Mouse (Mus musculus) heart, embryonic 14.5 days (tissue): ENCODE data around the gene Pilrb2. TPM values are rescaled to one million over a fixed set of nuclear protein-coding genes. Genes with fewer than 3 reads are reported as not detected.
"Not testable (repeated sequence)": the region's sequence is repeated elsewhere in the genome, so short reads cannot be mapped to it uniquely, and the experiment has no call there.

ENCODE experiments used
- ATAC-seq: fragments of 200-750 bp; cut with Nextera tagmentation; 2 replicates; pipeline ENCODE4 v1.8.0; 2017; ENCODE audit warnings: low read depth, moderate TSS enrichment; ENCODE audit not compliant: insufficient number of reproducible peaks, insufficient read depth, low FRiP score
- H3K27ac ChIP-seq, 2 experiments: fragments of 200-500 bp in 1 of 2; fragments of 300-500 bp in 1 of 2; sonication (generic) in 1 of 2; replicated peaks in 1 of 2; 2 replicates each; pipeline ENCODE4 v1.5.1; 2012 to 2014; ENCODE audit warnings: low read depth in 2 of 2, low read length in 2 of 2, control low read depth in 1 of 2, mild to moderate bottlenecking in 1 of 2, mixed read lengths in 1 of 2; ENCODE audit not compliant: control insufficient read depth in 1 of 2, insufficient read depth in 1 of 2
- H3K27me3 ChIP-seq: fragments of 300-500 bp; sonication (generic); 2 replicates; pipeline ENCODE4 v1.6.1; 2014; ENCODE audit warnings: mild to moderate bottlenecking, low read length, control low read depth; ENCODE audit not compliant: control insufficient read depth, insufficient read depth
- H3K36me3 ChIP-seq: fragments of 300-500 bp; sonication (generic); 2 replicates; pipeline ENCODE4 v1.6.1; 2014; ENCODE audit warnings: mild to moderate bottlenecking, control low read depth, low read length, mixed read lengths; ENCODE audit not compliant: control insufficient read depth, insufficient read depth
- H3K4me1 ChIP-seq, 2 experiments: fragments of 200-500 bp in 1 of 2; fragments of 300-500 bp in 1 of 2; sonication (generic) in 1 of 2; 2 replicates each; pipeline ENCODE4 v1.6.1; 2012 to 2014; ENCODE audit warnings: low read length in 2 of 2, control low read depth in 1 of 2, mixed read lengths in 1 of 2; ENCODE audit not compliant: control insufficient read depth in 2 of 2, insufficient read depth in 2 of 2
- H3K4me2 ChIP-seq: fragments of 300-500 bp; sonication (generic); 2 replicates; pipeline ENCODE4 v1.6.1; 2014; ENCODE audit warnings: mild to moderate bottlenecking, low read length
- H3K4me3 ChIP-seq, 2 experiments: fragments of 200-500 bp in 1 of 2; fragments of 300-500 bp in 1 of 2; sonication (generic) in 1 of 2; 2 replicates each; pipeline ENCODE4 v1.5.1; 2012 to 2014; ENCODE audit warnings: low read length in 2 of 2, mild to moderate bottlenecking in 2 of 2, control low read depth in 1 of 2, low read depth in 1 of 2, moderate library complexity in 1 of 2; ENCODE audit not compliant: control insufficient read depth in 1 of 2, insufficient read depth in 1 of 2
- H3K9ac ChIP-seq: fragments of 300-500 bp; sonication (generic); 2 replicates; pipeline ENCODE4 v1.6.1; 2014; ENCODE audit warnings: mild to moderate bottlenecking, low read length
- H3K9me3 ChIP-seq: fragments of 300-500 bp; sonication (generic); 2 replicates; pipeline ENCODE4 v1.6.1; 2016; ENCODE audit warnings: low read length, control low read depth; ENCODE audit not compliant: control insufficient read depth
- WGBS: fragments of 180-500 bp; shearing (Covaris S2); extraction: QIAGEN DNeasy Blood & Tissue Kit; methylation state at CpG from one replicate; pipeline ENCODE4 v1.1.7; 2014; 5-methylcytosine and 5-hydroxymethylcytosine counted together
- polyA plus RNA-seq: library from polyadenylated mRNA; unstranded; fragments of >200 nt; fragmentation: Nextera tagmentation; extraction: Ambion mirVana; gene quantifications from 2 replicates; pipeline ENCODE4 v1.2.1, GENCODE M21; 2014

The Pilrb2 gene
- polyA plus RNA-seq, 1 experiment from 2014 or later = 2.6 TPM

GRCm38 (mm10) chr5:137885894-137886293 is 14.3 kb upstream of the Pilrb2 start:
- no peaks in the 10 kb centered on the region; a peak in 1 of 4 replicates for H3K4me1 ChIP-seq
- H3K9ac ChIP-seq = no peak overlapping the region
- no peaks in the 10 kb centered on the region for H3K36me3 ChIP-seq
- no peak overlapping the region for H3K4me3 ChIP-seq
- no peak overlapping the region for H3K4me2 ChIP-seq
- no peak for ATAC-seq
- H3K27ac ChIP-seq = no peak overlapping the region
- 9% methylated on average over 2 of the region's 2 CpGs for WGBS
- H3K9me3 ChIP-seq = no peaks in the 10 kb centered on the region
- H3K27me3 ChIP-seq = 0 out of 2 replicates have a peak, but pooled peaks cover 4% of the 10 kb centered on the region

- no peak overlapping the region for H3K4me2 ChIP-seq
- no peaks in the 10 kb centered on the region for H3K36me3 ChIP-seq
- no peaks in the 10 kb centered on the region; a peak in 1 of 4 replicates for H3K4me1 ChIP-seq
- H3K27ac ChIP-seq = no peak overlapping the region
- no peak overlapping the region for H3K4me3 ChIP-seq
- no peak for ATAC-seq
- no peaks in the 10 kb centered on the region for H3K9me3 ChIP-seq
- H3K27me3 ChIP-seq = 0 out of 2 replicates have a peak, but pooled peaks cover 4% of the 10 kb centered on the region
- H3K9ac ChIP-seq = no peak overlapping the region
- 74% methylated on average over 3 of the region's 3 CpGs for WGBS
Measured at GRCm38 (mm10) chr5:137883345-137883744, 11.7 kb upstream of the Pilrb2 start.

- Histone ChIP-seq H3K4me1 (no peaks in the 10 kb centered on the region; a peak in 1 of 4 replicates), H3K27me3 (0 out of 2 replicates have a peak, but pooled peaks cover 4% of the 10 kb centered on the region), H3K27ac (no peak overlapping the region), H3K9ac (no peak overlapping the region), H3K36me3 (no peaks in the 10 kb centered on the region), H3K9me3 (no peaks in the 10 kb centered on the region), H3K4me2 (no peak overlapping the region), H3K4me3 (no peak overlapping the region)
- WGBS = 44% methylated on average over 4 of the region's 4 CpGs
- no peak for ATAC-seq
Measured at GRCm38 (mm10) chr5:137882922-137883321, 11.3 kb upstream of the Pilrb2 start.

GRCm38 (mm10) chr5:137877860-137878259 is 6.2 kb upstream of the Pilrb2 start:
- H3K9me3 ChIP-seq = no peaks in the 10 kb centered on the region
- WGBS = 46% methylated on average over 2 of the region's 2 CpGs

GRCm38 (mm10) chr5:137875054-137875453 is 3.4 kb upstream of the Pilrb2 start:
- H3K9ac ChIP-seq = no peak overlapping the region
- H3K4me2 ChIP-seq = no peak overlapping the region
- H3K4me1 ChIP-seq = no peaks in the 10 kb centered on the region
- WGBS = 61% methylated on average over 2 of the region's 2 CpGs
- H3K36me3 ChIP-seq = no peaks in the 10 kb centered on the region
- no peak overlapping the region for H3K27ac ChIP-seq
- H3K27me3 ChIP-seq = no peaks in the 10 kb centered on the region
- no peak for ATAC-seq
- no peak overlapping the region for H3K4me3 ChIP-seq
- H3K9me3 ChIP-seq = no peaks in the 10 kb centered on the region

More at GRCm38 (mm10) chr5:137877860-137878259, 6.2 kb upstream of the Pilrb2 start:
- Histone ChIP-seq H3K4me1 (no peaks in the 10 kb centered on the region), H3K4me2 (no peak overlapping the region), H3K36me3 (no peaks in the 10 kb centered on the region), H3K9ac (no peak overlapping the region), H3K27ac (no peak overlapping the region), H3K27me3 (no peaks in the 10 kb centered on the region), H3K4me3 (no peak overlapping the region)
- no peak for ATAC-seq

- H3K4me3 ChIP-seq, H3K36me3 ChIP-seq, H3K4me1 ChIP-seq, H3K9me3 ChIP-seq, H3K27me3 ChIP-seq, ATAC-seq, H3K9ac ChIP-seq, H3K27ac ChIP-seq, H3K4me2 ChIP-seq: not testable (repeated sequence)
- WGBS = 20% methylated on average over 1 of the region's 1 CpGs
Measured at GRCm38 (mm10) chr5:137872381-137872702, 727 bp upstream of the Pilrb2 start.

GRCm38 (mm10) chr5:137868600-137868999 is 3.0 kb downstream of the Pilrb2 start:
- H3K4me2 ChIP-seq, H3K9ac ChIP-seq, H3K27ac ChIP-seq, H3K4me3 ChIP-seq, ATAC-seq, H3K9me3 ChIP-seq, H3K36me3 ChIP-seq, H3K27me3 ChIP-seq, H3K4me1 ChIP-seq: not testable (repeated sequence)
- WGBS = 61% methylated on average over 2 of the region's 2 CpGs

GRCm38 (mm10) chr5:137864008-137864407 is 7.6 kb downstream of the Pilrb2 start:
- not testable (repeated sequence) for H3K27ac ChIP-seq, H3K9ac ChIP-seq, H3K36me3 ChIP-seq, H3K4me2 ChIP-seq, H3K4me3 ChIP-seq, H3K9me3 ChIP-seq, ATAC-seq, H3K4me1 ChIP-seq, H3K27me3 ChIP-seq
- WGBS = 79% methylated on average over 1 of the region's 1 CpGs
